Mouse (Mus musculus): Measurements from ENCODE around the gene 3110009E18Rik.

3110009E18Rik gene

DNA sequence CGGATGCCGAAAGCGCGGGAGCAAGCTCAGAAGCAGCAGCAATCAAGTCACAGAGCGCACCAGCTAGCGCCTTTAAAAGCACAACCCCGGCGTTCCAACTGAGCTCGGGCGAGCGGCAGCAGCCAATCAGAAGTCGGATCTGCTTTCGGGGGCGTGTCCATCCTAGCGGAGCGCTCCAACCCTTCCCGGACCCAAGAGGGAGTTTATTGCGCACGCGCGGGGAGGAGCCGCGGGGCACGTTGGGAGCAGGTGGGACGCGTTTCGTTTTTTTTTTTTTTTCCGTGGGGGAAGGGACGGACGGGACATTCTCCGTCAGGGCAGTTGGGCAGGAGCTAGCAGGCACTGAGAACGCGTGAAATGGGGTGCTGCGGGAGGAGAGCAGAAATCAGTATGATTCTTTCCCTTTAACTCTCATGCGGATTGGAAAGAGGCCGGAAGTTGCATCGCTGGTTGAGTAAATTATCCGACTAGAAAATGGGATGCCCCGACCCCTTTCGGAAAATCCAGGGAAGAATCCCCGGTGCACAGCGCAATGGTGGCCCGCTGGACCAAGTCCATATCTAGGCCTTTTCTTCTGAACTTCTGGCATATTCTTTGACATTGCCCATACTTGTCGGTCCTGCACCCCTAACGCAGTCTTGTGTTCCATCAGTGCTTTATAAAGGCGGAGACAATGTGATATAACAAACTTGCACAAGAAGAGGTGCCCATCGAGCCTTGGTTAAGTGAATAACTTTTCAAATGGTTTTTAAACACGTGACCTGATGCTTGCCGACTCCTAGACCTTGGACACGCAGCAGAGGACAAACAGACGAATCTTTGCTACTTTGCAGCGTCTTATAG lies at the start of gene 3110009E18Rik, which contains the start of gene Dbi:
Gene 3110009E18Rik (plus strand): TSS at position 219 of the 843 bp plus-strand sequence.
Gene Dbi (minus strand): TSS at position 110 of the 843 bp plus-strand sequence.
- peak; percentile 90 to 91 for DNase-seq (ENCODE audit: low spot score in 2 of 2)

DNA sequence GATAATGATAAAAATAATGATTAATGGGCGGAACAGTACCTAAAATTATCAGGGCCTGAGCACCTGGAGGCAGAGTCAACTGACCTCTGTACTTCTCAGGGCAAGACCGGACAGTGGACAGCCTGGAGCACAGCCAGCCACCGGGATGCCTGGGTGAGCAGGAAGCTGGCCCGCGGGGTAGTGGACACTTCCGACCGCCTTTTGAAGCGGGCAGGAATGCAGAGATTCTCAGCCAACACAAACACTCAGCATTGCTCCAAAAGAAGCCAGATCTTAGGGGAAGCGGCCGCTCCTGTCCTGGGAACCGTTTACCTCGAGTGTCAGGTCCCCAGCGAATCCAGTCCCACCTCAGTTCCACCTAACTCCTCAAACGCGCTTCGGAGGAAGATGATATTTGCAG lies 48.1 kb upstream of the 3110009E18Rik start:
- no peak for DNase-seq (ENCODE audit: low spot score in 2 of 2)

DNA sequence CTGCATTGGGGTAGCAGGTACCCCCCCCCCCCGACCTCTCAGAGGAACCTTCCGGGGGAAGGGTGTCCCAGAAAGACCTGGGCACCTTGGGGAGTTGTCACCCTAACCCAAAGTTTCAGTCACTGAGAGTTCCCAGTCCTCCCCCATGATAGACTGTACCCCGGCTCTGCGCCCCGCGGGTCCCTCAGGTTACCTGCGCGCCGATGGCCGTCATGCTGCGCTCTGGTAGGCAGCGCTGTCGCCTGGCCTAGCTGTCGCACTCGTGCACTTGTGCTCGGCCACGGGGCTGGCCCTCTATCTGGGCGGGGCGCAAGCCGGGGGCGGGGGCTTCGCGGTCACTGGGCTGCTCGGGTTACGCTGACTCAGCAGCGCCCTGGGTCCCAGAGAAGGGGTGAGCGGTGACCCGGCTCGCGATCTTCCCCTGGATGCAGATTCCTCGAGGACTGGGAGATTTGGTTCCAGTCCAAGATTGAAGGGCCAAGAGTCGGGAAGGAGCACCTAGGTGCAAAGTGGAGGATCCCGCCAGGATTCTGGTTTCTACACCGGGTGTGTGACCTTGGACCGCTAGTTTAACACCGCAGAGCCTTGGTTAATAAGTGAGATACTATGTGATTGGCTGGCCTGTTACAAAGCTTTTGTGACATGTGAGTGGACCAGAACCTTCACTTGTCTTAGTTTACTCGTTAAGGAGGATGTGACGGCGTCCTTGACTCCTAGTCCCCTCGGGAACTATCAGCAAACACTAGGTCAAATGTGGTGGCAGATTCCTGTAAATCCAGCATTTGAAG lies 47.3 kb upstream of the 3110009E18Rik start, which contains the start of gene Tmem37:
Gene Tmem37 (minus strand): TSS at position 556 of the 788 bp plus-strand sequence.
- DNase-seq (ENCODE audit: low spot score in 2 of 2): no peak

DNA sequence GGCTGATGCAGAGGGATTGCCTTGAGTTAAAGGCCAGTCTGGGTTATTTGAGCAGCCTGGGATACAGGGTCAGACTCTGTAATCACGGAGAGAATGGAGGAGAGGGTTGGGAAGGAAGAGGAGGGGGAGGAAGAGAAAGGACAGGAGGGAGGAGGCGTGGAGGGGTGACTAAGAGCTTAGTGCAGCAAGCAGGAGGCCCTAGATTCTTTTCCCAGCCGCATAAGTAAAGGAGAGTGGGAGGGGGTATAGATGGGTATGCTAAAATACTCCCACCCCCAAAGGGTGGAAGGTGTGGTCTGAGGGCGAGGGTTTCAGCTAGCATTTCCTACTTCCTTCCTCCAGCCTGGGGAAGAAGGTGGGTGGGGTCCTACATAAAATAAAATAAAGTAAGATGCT lies 46.7 kb upstream of the 3110009E18Rik start:
- no peak for DNase-seq (ENCODE audit: low spot score in 2 of 2)

DNA sequence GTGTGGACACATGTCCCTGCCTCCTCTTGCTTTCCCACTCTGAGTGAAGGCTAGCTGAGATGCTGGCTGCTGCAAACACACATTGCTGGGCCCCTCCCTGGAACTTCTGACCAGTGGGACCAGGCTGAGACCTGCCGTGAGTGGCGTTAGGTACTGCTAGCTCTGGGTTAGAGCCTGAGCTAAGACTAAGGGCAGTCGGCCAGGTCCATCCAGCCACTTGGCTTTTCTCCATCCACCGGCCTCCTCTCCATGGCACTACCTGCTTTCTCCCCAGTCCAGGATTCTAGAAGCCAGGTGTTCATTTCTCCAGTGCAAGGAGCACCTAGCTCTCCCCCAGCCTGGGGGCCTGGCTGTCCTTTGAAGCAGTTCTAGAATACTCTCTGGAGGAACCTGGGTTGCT lies 46.1 kb upstream of the 3110009E18Rik start:
- no peak for DNase-seq (ENCODE audit: low spot score in 2 of 2)

DNA sequence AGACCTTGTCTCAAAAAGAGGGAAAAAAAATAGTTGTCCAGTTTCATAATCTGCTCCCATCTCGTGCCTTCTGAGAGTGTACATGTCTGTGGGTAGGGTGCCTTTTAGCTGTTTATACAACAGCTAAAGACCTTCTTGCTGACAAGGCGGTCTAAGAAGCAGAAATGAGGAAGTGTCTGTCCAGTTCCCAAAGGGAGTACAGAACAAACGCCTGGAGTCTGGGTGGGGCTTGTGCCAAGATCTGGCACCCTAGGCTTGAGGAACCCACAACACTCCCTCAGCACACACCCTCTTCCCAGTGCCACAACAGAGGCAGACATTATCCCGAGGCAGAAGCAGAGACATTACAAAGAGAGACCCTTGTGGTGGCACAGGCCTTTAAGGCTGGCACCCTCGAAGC lies 45.5 kb upstream of the 3110009E18Rik start:
- DNase-seq (ENCODE audit: low spot score in 2 of 2): no peak

DNA sequence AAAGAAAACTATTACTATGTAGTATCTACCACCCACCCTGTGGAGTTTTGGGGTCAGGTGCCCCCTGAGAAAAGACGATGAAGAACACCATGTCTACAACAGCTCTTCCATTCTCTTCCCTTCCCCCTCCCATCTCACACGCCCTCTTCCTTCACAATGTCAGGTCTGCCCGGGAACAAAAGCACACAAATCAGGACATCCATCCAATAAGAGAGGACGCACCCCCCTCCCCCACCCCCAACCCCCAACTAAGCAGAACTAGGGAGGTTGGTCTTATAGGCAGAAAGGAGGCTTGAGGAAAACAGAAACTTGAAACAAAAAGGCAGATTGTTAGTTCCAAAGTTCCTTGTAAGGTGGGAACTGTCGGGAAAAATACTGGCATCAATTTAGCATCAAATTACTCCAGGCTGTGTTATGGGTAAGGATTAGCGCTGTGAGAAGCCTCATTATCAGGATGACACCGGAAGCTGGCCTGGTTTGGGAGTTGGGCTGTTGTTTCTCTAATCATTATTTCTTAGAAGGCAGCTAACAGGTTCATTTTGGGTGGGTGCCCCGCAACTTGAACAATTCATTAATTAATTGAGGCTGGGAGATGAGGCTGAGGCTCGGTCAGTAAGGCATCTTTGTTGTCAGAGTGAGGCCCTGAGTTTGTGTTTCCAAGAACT lies 43.1 kb upstream of the 3110009E18Rik start:
- no peak for DNase-seq (ENCODE audit: low spot score in 2 of 2)

DNA sequence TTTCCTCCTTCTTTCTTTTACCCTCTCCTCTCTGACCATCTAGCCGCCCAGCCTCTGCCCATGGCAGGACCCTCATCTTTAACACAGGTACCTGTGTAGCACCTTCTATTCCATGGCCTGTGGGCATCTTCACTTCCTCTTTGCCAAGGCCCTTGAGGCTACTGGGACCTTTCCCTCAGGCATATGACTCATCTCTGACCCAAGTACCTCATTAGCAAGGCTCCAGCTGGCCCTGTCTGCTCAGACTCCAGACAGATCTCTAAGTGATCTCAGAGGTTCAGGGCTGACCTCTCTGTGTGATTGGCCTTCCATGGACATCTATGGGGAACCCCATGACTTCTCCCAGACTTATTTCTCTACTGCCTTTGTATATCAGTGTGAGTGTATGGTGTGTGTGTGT lies 40.4 kb upstream of the 3110009E18Rik start:
- no peak for DNase-seq (ENCODE audit: low spot score in 2 of 2)

DNA sequence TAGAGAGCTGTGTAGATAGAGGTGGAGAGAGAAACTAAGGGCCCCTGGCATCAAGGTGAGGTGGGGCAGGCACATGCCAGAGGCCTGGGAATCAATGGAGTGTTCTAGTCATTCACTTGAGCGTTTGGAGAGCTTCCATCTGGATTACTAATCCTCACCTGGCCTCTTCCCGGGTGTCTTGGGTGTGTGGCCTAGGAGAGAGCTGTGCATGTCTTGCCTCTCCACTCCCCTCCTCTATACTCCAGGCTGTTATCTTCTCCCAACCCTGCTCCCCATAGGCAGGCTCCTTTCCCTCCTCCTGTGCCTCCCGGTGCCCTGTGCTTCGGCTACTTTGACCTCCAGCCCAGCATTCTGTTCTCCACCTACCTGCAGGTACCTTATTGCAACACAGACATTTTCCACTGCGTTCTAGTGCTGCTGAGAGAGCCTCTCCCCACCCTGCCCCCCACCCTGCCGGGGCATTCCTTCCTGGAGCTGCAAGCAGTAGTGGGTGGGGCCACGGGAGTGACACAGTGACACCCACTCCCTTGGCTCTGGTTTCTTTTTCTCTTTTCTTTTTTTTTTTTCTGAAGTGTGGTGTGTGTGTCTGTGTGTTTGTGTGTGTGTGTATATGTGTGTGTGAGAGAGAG lies 37.9 kb upstream of the 3110009E18Rik start:
- no peak for DNase-seq (ENCODE audit: low spot score in 2 of 2)

DNA sequence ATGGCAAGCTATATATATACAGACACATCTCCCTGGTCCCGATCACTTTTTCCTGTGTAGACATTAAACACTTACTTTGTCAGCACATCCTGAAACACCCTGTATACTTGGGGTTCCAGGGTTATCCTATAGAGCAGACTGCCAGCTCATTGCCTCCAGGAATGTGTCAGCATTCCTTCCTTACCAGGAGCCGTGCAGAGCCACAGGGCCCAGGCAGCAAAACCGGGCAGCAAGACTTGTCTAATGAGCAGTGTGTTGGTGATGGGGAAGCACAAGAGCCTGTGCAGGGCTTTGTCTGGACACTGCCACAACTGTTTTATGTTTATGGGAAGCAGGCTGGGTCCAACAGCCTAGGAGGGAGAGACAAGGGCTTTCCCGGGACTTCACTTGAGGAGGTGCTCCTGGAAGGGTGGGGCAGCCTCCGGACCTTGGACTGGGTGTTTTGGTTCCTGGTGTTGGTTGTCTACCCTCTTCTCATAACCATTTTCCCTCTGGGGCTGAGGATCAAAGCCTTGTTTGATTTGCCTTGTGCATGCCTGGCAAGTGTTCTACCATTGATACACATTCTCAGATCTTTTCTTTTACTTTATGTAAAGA lies 37.0 kb upstream of the 3110009E18Rik start:
- no peak for DNase-seq (ENCODE audit: low spot score in 2 of 2)

DNA sequence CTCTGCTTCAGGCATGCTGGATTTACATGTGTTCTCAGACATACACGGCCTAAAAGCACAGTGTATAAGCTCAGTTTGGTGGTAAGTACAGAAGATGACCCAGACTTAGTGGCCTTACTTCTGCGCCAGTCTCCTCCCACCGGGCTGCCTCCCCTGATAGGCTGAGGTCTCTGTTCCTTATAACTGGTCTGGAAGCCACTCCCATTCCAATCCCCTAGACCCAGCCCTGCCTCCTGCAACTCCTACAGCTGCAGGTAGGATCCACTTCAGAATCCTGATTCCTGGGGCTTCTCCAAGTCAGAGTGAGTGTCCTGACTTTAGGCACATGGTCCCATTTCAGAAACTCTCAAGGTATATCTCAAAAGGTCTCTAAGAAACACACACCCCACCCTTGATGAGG lies 35.3 kb upstream of the 3110009E18Rik start:
- DNase-seq (ENCODE audit: low spot score in 2 of 2): no peak

DNA sequence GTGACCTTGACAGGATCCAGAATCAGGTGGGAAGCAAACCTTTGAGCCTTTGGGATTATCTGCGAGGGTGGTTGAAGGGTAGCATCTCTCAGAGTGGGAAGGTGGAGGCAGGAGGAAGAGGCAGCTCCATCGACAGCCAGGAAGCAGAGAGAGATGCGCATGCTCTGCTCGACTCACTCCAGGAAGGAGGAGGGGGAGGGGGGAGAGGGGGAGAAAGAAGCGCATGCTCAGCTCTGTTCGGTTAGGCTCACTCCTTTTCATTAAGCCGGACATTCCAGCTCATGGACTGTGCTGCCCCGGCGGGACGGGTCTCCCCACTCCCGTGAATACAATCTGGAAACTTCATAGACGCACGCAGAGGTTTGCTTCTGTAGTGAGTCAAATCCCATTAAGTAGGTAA lies 34.3 kb upstream of the 3110009E18Rik start:
- no peak for DNase-seq (ENCODE audit: low spot score in 2 of 2)

DNA sequence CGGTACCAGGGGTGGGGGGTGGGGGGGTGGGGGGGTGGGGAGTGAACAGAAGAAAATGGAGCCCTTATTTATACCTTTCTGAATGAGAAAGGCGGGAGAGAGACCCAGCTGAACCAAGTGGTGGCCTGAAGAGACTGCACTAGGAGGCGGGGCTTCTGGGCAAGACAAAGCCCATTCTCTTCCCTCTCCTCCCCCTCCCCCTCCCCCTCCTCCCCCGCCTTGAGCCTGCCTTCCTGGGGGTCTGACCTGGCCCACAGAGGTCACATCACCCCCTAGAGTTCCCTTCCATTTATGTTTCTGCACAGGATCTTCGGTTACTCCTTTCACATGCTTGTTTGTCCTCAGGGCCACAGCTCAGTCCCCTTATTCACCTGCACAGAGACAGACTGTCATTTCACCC lies 31.8 kb upstream of the 3110009E18Rik start:
- DNase-seq (ENCODE audit: low spot score in 2 of 2): no peak

DNA sequence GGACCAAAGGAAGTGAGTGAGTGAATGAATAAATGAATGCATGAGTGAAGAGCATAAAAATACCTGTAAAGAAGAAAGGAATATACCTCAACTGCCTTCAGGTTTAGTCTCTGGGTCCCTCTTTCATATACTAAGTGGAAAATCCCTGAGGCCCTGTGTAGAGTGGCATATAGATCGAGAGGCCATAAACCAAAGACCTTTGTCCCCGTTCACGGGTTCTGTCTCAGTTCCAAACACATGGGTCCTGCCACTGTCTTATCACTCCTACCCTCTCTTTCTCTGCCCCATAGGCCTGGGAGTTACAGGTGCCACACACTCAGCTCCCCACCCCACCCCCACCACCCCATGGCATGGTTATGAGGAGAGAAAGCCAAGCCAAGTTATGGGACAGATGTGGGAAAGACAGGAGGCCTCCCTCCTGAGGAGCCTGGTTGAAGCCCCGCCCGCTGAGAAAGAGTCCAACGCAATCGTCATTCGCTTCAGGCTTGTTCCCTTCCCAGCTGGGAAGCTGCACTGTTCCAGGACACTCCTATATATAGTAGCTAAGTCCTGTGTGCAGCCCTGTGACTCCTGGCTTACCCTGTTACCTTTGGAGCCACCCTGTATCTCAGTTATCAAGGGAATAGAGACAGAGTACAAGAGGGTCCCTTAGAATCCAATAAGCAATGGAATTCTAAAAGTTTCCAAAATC lies 30.0 kb upstream of the 3110009E18Rik start:
- DNase-seq (ENCODE audit: low spot score in 2 of 2): no peak

DNA sequence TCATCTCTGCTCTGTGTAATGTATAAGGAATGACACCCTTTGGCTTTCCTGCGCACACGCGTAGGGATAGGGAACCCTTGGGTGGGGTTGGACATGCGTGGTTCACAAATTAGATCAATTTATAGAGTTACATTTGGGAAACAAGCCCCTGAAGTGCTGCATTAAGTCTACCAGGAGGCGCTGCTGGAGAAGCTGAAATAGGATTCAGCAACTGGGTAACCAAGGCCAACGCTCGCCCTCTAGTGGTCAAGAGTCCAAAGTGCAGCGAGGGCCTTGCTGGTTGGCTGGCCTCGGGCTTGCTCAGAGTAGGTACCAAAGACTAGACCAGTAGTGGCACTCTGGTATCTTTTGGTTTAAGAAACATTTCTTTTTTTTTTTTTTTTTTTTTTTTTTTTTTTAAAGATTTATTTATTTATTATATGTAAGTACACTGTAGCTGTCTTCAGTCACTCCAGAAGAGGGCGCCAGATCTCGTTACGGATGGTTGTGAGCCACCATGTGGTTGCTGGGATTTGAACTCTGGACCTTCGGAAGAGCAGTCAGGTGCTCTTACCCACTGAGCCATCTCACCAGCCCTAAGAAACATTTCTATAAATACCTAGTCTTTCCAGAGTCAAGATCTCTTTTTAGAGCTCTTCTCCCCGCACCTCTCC lies 27.4 kb upstream of the 3110009E18Rik start:
- peak; percentile 47 to 75 for DNase-seq (ENCODE audit: low spot score in 2 of 2)

DNA sequence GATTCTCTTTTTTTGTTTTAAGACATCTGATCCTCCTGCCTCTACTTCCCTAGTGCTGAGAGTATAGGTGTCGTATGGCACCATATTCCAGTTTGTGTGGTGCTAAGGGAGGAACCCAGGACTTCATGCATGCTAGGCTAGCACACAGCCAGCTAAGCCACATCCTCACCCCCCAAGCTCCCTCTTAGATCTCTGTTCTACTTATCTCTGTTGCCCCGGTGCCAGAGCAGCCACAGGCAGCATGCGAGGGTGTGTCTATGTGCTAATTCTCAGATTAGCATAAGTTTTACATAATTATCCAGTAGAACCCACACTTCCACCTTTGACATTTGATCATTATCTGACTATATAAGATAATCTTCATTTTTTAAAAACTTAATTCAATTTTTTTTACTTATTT lies 26.1 kb upstream of the 3110009E18Rik start:
- no peak for DNase-seq (ENCODE audit: low spot score in 2 of 2)

DNA sequence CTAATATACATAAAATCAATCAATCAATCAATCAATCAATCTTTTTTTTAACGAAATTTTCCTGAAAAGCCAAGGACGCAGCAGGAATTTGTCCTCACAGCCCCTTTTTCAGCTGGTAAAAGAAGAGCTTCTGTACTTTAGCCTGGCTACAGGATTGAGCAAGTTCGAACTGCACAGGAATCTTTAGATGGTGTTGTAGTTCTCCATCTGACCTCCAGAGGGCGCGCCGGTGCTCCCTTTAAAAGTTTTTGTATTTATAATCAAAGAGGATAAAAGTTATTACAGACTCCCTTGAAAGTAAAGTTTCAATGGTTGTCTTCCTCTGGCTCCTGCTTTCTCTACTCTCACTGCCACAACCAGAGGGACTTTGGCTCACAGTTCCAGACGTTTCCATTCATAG lies 22.7 kb upstream of the 3110009E18Rik start:
- peak in 1 of 2 experiments; percentile 38 for DNase-seq (ENCODE audit: low spot score in 2 of 2)

DNA sequence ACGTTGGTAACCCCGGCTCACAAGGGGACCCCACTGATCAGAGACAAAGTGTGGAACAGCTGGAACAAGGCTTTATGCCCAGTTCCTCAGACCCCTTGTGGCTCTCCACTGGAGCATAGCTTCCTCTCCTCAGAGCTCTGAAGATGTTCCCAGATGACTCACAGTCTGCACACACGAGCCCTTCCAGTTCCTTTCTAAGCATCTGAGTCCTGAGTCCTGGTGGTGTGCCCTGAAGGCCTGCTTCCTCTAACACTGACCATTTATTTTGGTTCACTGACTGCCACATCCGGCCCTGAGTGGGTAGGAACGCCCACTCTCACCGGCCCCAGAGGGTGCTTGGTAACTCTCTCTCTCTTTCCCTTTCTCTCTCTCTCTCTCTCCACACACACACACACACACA lies 21.5 kb upstream of the 3110009E18Rik start:
- no peak for DNase-seq (ENCODE audit: low spot score in 2 of 2)

DNA sequence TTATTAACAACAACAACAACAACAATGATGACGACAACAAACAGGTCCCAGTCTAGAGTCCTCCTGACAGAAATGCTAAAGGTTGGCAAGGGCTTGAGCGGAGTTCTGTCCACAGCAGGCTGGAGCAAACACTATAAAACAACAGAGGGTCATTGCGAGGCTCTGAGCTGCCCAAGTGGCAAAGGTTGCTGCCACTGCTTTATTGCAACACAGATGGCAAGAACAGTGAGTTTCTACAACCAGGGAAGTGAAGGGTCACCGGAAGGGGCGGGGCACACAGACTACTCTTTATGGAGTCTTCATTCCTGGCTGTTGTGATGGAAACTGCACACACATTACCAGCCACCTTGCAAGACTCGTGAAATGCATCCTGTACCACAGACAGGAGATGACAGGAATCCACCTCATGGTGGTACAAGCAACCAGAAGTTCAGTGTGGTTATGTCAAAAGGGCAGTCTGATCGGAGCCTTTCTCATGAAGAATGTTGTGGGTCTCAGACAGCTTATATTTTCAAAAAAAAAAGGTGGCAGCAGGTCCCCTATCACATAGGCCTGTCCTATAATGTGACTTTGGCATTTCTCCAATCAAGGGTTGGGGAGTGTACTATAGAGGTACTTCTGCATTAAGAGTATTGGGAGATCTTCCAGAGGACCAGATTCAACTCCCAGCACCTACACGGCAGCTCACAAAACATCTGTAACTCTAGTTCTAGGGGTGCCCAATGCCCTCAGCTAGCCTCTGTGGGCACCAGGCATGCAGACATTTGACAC lies 20.3 kb upstream of the 3110009E18Rik start:
- DNase-seq (ENCODE audit: low spot score in 2 of 2): no peak
